Mouse (Mus musculus) lung, embryonic 15.5 days (tissue): ENCODE measurements around the gene Cxcl12. TPM values are rescaled to one million over a fixed set of nuclear protein-coding genes. Genes with fewer than 3 reads are reported as not detected.
A peak's percentile ranks its signal among the peaks of the same experiment; 100 is the strongest.

Experiments
- ATAC-seq: fragments of 200-750 bp; cut with Nextera tagmentation; 2 replicates; pipeline ENCODE4 v1.8.0; 2017; ENCODE audit warnings: moderate number of reproducible peaks, borderline replicate concordance; ENCODE audit not compliant: low FRiP score, low TSS enrichment; ENCODE audit errors: extremely low read depth
- H3K27ac ChIP-seq: fragments of 300-500 bp; sonication (generic); 2 replicates; pipeline ENCODE4 v1.5.1; 2015; ENCODE audit warnings: moderate library complexity, mild to moderate bottlenecking, inconsistent platforms
- H3K27me3 ChIP-seq: fragments of 300-500 bp; sonication (generic); 2 replicates; pipeline ENCODE4 v1.6.1; 2015; ENCODE audit warnings: inconsistent platforms
- H3K36me3 ChIP-seq: fragments of 300-500 bp; sonication (generic); 2 replicates; pipeline ENCODE4 v1.6.1; 2015; ENCODE audit warnings: inconsistent platforms
- H3K4me1 ChIP-seq: fragments of 300-500 bp; sonication (generic); 2 replicates; pipeline ENCODE4 v1.6.1; 2015; ENCODE audit warnings: inconsistent platforms
- H3K4me2 ChIP-seq: fragments of 300-500 bp; sonication (generic); 2 replicates; pipeline ENCODE4 v1.6.1; 2015; ENCODE audit warnings: inconsistent platforms, mild to moderate bottlenecking, moderate library complexity
- H3K4me3 ChIP-seq: fragments of 300-500 bp; sonication (generic); 2 replicates; pipeline ENCODE4 v1.5.1; 2015; ENCODE audit warnings: mild to moderate bottlenecking, inconsistent platforms
- H3K9ac ChIP-seq: fragments of 300-500 bp; sonication (generic); 2 replicates; pipeline ENCODE4 v1.6.1; 2015; ENCODE audit warnings: inconsistent platforms
- H3K9me3 ChIP-seq: fragments of 300-500 bp; sonication (generic); 2 replicates; pipeline ENCODE4 v1.6.1; 2016; ENCODE audit warnings: inconsistent platforms
- WGBS: fragments of 180-500 bp; shearing (Covaris S2); methylation state at CpG from one replicate; pipeline ENCODE4 v1.1.7; 2015; 5-methylcytosine and 5-hydroxymethylcytosine counted together
- polyA plus RNA-seq: library from polyadenylated mRNA; unstranded; fragments of >200 nt; fragmentation: Nextera tagmentation; extraction: Ambion mirVana; gene quantifications from 2 replicates; pipeline ENCODE4 v1.2.1, GENCODE M21; 2015

Gene Cxcl12
- polyA plus RNA-seq, 1 experiment from 2014 or later, result 112 TPM

DNA sequence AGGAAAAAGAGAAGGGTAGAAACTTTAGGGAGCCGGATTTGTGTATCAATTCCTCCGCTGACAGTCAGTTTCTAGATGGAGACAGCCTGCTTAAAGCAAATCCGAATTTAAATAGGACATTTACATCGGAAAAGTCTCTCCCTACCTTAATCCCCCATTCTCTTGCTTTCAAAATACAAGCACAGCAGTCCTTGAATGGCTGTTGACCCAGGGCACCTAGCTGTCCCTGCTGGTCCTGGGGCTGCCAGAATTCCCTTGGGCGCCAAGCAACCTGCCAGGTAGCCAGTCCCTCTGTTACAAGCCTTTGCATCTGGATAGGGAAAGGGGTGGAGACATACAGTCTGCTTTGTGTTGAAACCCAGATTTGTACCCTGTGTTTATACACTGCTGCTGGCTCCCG, 12.0 kb downstream of the Cxcl12 start:
- H3K36me3 ChIP-seq, result no peaks in the 10 kb centered on the region
- H3K4me1 ChIP-seq, result no peaks in the 10 kb centered on the region
- no peak for ATAC-seq
- no peak overlapping the region for H3K4me2 ChIP-seq
- H3K9ac ChIP-seq, result no peak overlapping the region
- no peak overlapping the region for H3K27ac ChIP-seq
- 52% methylated on average over 6 of the region's 6 CpGs for WGBS
- H3K27me3 ChIP-seq, result no peaks in the 10 kb centered on the region
- H3K9me3 ChIP-seq, result no peaks in the 10 kb centered on the region
- H3K4me3 ChIP-seq, result no peak overlapping the region

DNA sequence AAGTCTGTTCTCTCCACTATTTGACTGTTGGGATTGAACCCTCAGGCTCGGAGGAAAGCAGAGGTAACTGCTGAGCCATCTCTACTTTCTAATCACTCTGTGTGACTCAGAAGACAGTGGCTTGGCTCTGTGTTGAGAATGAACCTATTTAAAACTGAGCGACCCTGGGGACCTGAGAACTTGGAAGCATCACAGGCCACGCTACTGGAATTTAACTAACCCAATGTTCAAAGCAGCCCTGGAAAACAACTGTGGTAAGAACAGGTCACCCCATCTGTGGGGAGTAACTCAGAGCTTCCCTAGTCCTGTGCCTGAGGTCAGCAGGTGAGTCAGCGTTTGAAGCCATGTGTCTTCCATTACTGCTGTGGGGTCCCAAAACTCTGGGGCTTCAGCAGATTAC, 17.0 kb downstream of the Cxcl12 start:
- H3K4me2 ChIP-seq, result no peak overlapping the region
- no peak overlapping the region for H3K9ac ChIP-seq
- H3K9me3 ChIP-seq, result no peaks in the 10 kb centered on the region
- H3K4me3 ChIP-seq, result no peak overlapping the region
- no peak overlapping the region for H3K27ac ChIP-seq
- H3K27me3 ChIP-seq, result no peaks in the 10 kb centered on the region
- ATAC-seq, result no peak
- 77% methylated on average over 4 of the region's 4 CpGs for WGBS
- H3K36me3 ChIP-seq, result no peaks in the 10 kb centered on the region
- H3K4me1 ChIP-seq, result no peaks in the 10 kb centered on the region

DNA sequence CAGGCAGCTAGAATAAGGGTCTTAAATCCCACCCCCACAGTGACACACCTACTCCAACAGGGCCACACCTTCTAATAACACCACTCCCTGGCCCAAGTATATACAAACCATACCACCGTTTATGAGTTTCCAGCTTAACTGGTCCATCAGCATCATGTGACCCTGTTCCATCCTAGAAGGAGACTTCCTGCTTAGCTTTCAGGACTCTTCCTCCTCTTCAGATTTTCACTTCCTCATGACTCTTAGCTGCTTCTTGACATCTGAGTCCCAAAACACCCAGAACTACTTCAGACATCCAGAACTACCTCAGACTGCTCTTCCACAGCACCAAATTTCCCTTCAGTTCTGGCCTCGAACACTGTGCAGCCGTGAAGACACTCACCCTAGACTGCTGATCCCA, 22.1 kb downstream of the Cxcl12 start:
- ATAC-seq, result no peak
- no peaks in the 10 kb centered on the region for H3K27me3 ChIP-seq
- H3K27ac ChIP-seq, result no peak overlapping the region
- H3K4me3 ChIP-seq, result no peak overlapping the region
- no peaks in the 10 kb centered on the region for H3K4me1 ChIP-seq
- H3K36me3 ChIP-seq, result no peaks in the 10 kb centered on the region
- H3K4me2 ChIP-seq, result no peak overlapping the region
- 88% methylated on average over 3 of the region's 3 CpGs for WGBS
- H3K9ac ChIP-seq, result no peak overlapping the region
- H3K9me3 ChIP-seq, result no peaks in the 10 kb centered on the region

DNA sequence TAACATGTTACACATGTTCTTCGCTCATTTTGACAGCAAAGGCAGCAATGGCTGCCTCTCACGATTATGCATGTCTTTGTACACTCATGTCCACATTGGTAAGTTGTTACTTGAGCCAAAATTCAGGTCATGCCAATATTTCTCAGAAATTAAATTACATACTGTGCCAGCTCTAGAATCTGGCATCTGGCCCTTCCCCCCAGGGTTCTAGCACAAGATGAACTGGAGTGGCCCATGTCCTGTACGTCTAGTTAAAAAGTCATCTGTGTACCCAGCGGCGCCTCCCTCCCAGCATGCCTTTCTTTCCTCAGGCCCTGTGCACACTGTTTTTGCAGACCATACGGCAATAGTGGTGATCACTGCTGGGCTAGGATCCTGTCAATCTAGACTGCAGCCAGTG, 23.4 kb downstream of the Cxcl12 start:
- Histone ChIP-seq H3K36me3 (no peaks in the 10 kb centered on the region), H3K9ac (no peak overlapping the region), H3K4me3 (no peak overlapping the region), H3K4me1 (no peaks in the 10 kb centered on the region), H3K27ac (no peak overlapping the region), H3K27me3 (no peaks in the 10 kb centered on the region), H3K4me2 (no peak overlapping the region), H3K9me3 (no peaks in the 10 kb centered on the region)
- 80% methylated on average over 6 of the region's 6 CpGs for WGBS
- no peak for ATAC-seq

DNA sequence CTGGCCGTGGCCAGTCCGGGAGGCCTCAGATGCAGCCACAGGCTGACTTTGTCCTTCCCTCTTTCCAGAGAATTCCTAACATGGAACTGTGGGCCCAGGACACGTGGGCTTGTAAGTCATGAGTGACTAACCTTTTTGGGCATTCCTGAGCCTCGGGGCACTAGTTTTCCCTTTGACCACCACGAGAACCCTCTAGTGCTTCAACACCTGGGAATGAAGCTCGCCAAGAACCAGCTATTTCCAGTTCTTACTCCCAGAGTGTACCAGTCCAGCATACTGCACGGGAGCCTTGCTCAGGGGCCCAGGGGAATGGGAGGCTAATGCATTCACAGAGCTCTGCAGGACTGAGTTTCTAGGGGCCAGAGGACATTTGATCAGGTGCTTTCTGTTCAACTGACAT, 24.3 kb downstream of the Cxcl12 start:
- no peaks in the 10 kb centered on the region for H3K9me3 ChIP-seq
- no peak overlapping the region for H3K4me3 ChIP-seq
- WGBS, result 75% methylated on average over 7 of the region's 7 CpGs
- H3K4me1 ChIP-seq, result no peaks in the 10 kb centered on the region
- no peak overlapping the region for H3K27ac ChIP-seq
- H3K27me3 ChIP-seq, result no peaks in the 10 kb centered on the region
- no peak overlapping the region for H3K9ac ChIP-seq
- H3K36me3 ChIP-seq, result no peaks in the 10 kb centered on the region
- no peak for ATAC-seq
- no peak overlapping the region for H3K4me2 ChIP-seq

DNA sequence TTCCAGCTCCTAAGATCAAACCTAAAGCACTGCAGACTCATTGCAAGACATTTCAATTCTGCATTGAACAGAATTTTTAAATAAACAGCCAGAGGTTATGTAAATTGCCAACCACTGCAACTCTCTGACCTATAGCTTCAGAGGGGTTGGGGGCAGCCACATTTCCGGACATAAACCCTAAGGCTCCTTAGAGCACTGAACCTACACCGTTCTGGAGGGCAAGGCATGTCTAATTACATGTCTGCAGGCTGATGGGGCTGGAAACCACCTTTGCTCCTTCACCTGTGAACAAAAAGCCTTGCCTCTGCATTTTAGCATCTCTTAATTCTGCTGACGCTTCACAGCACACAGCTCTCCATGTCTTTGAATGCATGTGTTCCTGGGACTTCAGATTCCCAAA, 26.9 kb downstream of the Cxcl12 start:
- Histone ChIP-seq H3K36me3 (no peaks in the 10 kb centered on the region), H3K27ac (no peak overlapping the region), H3K9me3 (no peaks in the 10 kb centered on the region), H3K9ac (no peak overlapping the region), H3K4me1 (peaks cover 5% of the 10 kb centered on the region), H3K27me3 (no peaks in the 10 kb centered on the region), H3K4me3 (no peak overlapping the region), H3K4me2 (no peak overlapping the region)
- WGBS, result 72% methylated on average over 3 of the region's 3 CpGs
- no peak for ATAC-seq

DNA sequence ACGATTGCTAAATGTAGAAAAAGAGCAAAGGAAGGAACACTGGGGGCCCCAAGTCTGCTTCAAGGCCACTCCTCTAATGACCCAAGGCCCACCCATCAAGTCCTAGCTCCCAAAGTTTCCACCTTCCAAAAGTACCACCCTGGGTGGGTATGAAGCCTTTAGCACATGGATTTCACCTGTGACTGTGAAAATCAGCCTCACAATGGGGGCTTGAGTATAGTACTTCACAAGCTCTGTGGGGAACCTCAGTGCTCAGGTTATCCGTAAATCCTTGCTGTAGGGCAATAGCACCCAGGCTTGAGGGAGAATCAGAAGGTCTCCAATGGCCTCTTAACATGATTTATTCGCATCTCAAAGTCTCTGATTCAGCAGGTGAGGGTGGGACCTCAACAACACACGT, 30.5 kb downstream of the Cxcl12 start:
- H3K9ac ChIP-seq, result no peak overlapping the region
- H3K27ac ChIP-seq, result no peak overlapping the region
- no peak for ATAC-seq
- H3K36me3 ChIP-seq, result no peaks in the 10 kb centered on the region
- H3K4me2 ChIP-seq, result no peak overlapping the region
- 75% methylated on average over 4 of the region's 4 CpGs for WGBS
- peaks cover 32% of the 10 kb centered on the region for H3K4me1 ChIP-seq
- H3K4me3 ChIP-seq, result no peak overlapping the region
- H3K27me3 ChIP-seq, result no peaks in the 10 kb centered on the region
- H3K9me3 ChIP-seq, result no peaks in the 10 kb centered on the region

DNA sequence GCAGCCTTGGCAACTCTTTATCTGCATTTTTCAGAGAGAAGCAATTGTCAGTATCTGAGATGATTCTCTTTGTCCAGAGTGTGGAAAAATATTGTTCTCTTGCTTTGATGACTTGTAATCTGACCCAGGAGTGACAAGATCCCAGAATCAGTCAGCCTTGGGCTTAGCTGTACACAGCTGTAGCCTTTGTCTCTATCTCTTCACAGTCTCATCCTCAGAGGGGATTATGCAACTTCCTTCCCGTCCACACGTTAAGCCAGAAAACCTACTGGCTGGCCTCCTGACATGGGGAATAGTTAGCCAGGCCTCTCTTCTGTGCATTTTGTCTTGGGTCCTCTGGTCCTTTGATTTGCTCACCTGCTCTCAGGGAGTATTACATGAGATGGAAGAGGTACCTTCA, 31.4 kb downstream of the Cxcl12 start:
- peak; percentile 61; the same call in 1 of the 2 replicates for ATAC-seq
- Histone ChIP-seq H3K27me3 (no peaks in the 10 kb centered on the region), H3K4me2 (no peak overlapping the region), H3K27ac (peak overlapping the region; percentile 76; the same call in 1 of the 2 replicates), H3K4me1 (peaks cover 40% of the 10 kb centered on the region), H3K9me3 (no peaks in the 10 kb centered on the region), H3K36me3 (no peaks in the 10 kb centered on the region), H3K9ac (no peak overlapping the region), H3K4me3 (no peak overlapping the region)
- WGBS, result 17% methylated on average over 2 of the region's 2 CpGs

DNA sequence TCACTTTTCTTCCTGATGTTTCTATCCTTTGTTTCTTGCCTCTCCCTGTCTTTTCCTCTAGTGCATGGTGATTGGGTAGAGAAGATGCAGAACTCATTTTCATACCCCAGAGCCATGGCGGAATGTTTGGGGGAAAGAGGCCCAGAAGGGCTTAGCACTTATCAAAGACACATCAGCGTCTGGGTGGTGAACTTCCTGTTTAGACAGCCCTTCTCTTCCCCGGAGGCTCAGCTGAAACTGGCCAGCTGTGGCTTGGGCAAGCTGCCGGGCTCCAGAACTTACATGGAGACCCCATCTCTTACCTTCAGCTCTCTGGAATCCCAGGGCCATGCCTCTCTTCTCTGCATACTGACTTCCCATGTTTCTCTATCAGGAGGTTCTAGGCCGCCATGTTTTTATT, 32.6 kb downstream of the Cxcl12 start:
- 35% methylated on average over 5 of the region's 5 CpGs for WGBS
- ATAC-seq, result peak; percentile 74
- Histone ChIP-seq H3K27ac (peak overlapping the region; percentile 76), H3K9ac (no peak overlapping the region), H3K4me3 (no peak overlapping the region), H3K9me3 (no peaks in the 10 kb centered on the region), H3K36me3 (no peaks in the 10 kb centered on the region), H3K4me1 (peaks cover 40% of the 10 kb centered on the region), H3K27me3 (no peaks in the 10 kb centered on the region), H3K4me2 (no peak overlapping the region)

DNA sequence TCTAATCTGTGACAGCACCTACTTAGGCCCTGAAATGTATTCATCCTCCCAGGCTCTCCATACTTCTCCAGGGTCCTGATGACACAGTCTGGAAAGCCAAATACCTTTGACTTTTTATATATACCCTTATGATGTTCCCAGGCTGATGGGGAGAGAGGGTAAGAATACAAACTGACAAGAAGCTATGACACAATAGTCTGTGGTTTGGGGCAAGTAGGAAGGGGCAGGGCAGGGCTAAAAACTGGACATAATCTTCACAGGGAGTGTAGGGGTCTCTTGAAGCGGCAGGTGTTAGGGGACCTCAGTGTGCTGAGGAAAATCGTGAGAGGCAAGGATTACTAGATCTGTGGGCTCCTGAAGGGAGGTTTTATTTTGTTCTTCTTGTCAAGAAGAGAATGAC, 33.1 kb downstream of the Cxcl12 start:
- Histone ChIP-seq H3K9me3 (no peaks in the 10 kb centered on the region), H3K4me1 (peaks cover 40% of the 10 kb centered on the region), H3K27ac (peak overlapping the region; percentile 76), H3K27me3 (no peaks in the 10 kb centered on the region), H3K4me3 (no peak overlapping the region), H3K36me3 (no peaks in the 10 kb centered on the region), H3K9ac (no peak overlapping the region), H3K4me2 (no peak overlapping the region)
- 70% methylated on average over 2 of the region's 2 CpGs for WGBS
- ATAC-seq, result no peak

DNA sequence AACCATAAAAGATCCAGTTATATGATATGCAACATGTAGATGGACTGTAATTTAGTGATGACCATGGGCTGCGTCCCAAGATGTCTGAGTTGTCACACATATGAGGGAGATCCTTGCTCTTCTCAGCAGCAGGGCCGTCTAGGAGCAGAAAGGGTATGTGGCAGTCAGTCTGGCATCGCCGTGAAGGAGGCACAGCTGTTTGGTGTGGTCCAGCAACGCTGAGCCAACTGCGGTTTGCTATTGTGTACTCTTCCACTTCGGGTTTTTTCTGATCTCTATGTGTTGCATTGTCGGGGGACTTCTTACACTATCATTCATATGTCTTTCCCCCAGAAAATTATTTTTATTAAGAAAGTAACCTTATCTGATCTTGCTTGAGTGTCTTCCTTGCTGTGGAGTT, 33.5 kb downstream of the Cxcl12 start:
- H3K27me3 ChIP-seq, result no peaks in the 10 kb centered on the region
- H3K4me3 ChIP-seq, result no peak overlapping the region
- H3K36me3 ChIP-seq, result no peaks in the 10 kb centered on the region
- peaks cover 40% of the 10 kb centered on the region for H3K4me1 ChIP-seq
- no peak overlapping the region for H3K9ac ChIP-seq
- 0 out of 2 replicates have a peak, but pooled peaks have one; percentile 36 for ATAC-seq
- peak overlapping the region; percentile 76 for H3K27ac ChIP-seq
- 54% methylated on average over 8 of the region's 8 CpGs for WGBS
- H3K4me2 ChIP-seq, result no peak overlapping the region
- no peaks in the 10 kb centered on the region for H3K9me3 ChIP-seq

DNA sequence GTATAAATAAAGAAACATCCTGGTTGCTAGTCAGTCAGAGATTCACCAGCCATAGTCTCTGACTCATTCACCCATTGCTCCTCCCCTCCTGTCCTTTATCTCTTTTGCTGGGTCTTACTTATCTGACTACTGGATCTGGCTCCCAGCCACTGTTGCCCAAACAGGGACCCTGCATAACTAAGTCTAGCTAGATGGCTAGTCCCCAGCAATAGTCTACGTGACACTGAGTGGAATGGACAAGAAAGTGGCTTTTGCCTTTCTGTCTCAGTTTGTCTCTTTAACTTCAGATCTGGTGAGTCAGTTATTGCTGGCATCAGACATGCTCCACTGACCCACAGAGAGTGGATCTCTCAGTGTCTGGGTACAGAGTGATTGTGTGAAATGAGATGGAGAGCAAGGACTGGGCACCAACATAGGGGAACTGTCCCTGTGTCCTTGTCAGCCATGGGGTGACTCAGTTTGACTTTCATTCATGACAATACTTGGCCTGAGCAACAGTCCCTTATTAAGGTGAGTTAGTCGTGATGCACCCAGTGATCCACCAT, 34.6 kb downstream of the Cxcl12 start:
- Histone ChIP-seq H3K9me3 (no peaks in the 10 kb centered on the region), H3K27me3 (no peaks in the 10 kb centered on the region), H3K4me2 (no peak overlapping the region), H3K36me3 (no peaks in the 10 kb centered on the region), H3K4me1 (peaks cover 40% of the 10 kb centered on the region), H3K27ac (0 out of 2 replicates have a peak overlapping the region, but pooled peaks have one; percentile 15), H3K4me3 (no peak overlapping the region), H3K9ac (no peak overlapping the region)
- ATAC-seq, result no peak
- 42% methylated on average over 2 of the region's 2 CpGs for WGBS

DNA sequence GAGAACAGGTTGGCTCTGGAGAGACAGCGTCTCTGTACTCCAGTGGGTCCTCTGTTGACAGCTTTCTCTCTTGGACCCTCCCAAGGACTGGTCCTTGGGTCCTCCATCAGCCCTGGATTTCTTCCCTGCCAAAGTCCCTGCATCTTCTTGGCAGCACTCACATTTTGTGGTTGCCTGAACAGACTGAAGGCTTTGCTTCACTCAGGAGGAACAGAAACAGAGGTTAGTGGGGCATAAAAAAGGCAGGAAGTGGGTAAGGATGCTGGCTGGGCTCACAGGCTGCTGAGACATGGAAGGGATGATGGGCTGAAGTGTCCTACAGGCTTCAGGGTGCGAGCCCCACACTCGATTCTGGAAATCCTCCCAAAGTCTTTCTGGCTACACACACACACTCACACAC, 35.8 kb downstream of the Cxcl12 start:
- WGBS, result 78% methylated on average over 3 of the region's 3 CpGs

More for the DNA sequence above, 35.8 kb downstream of the Cxcl12 start:
- Histone ChIP-seq H3K4me3 (no peak overlapping the region), H3K4me1 (peaks cover 40% of the 10 kb centered on the region), H3K9ac (no peak overlapping the region), H3K36me3 (no peaks in the 10 kb centered on the region), H3K27me3 (no peaks in the 10 kb centered on the region), H3K4me2 (no peak overlapping the region), H3K9me3 (no peaks in the 10 kb centered on the region), H3K27ac (0 out of 2 replicates have a peak overlapping the region, but pooled peaks have one; percentile 15)
- no peak for ATAC-seq
